In genomic region chr9:68966540-68966939, GRCm38 (mm10) we compare ENCODE assay signal across 8 mouse cellular contexts.
DNase-seq lines count a peak whose midpoint lies in the region; ATAC-seq lines count a peak whose summit lies in the region.

No protein-coding gene starts in this region.

- DNase-seq in adrenal gland, postnatal 14 days: peak; percentile 33
- no peak for DNase-seq in adrenal gland, adult 8-10 months
- DNase-seq in CD4-positive helper T cell, adult 2 months (ENCODE audit: low read depth, low spot score): peak; percentile 67
- peak; percentile 64 to 69 for DNase-seq in cerebellum, postnatal 10 days
- DNase-seq in right cerebral cortex, adult 2 months (ENCODE audit: low spot score in 2 of 2): no peak
- DNase-seq in right cerebral cortex, postnatal 4 days: no peak
- no peak for DNase-seq in yolk sac, embryonic 10.5 days (ENCODE audit: low spot score)

- peak; percentile 50; the same call in 1 of the 2 replicates for ATAC-seq in megakaryocyte progenitor cell, adult 5-6 weeks (replicated peaks; ENCODE audit: poor library complexity)

Comparison
In these comparisons a context has a peak if more than half of its experiments do, and no peak if none do; other contexts are left out.
1. DNase-seq: peak in adrenal gland, postnatal 14 days (single experiment), CD4-positive helper T cell, adult 2 months (single experiment) and cerebellum, postnatal 10 days (2 of 2); none in adrenal gland, adult 8-10 months (single experiment), right cerebral cortex, adult 2 months (0 of 2), right cerebral cortex, postnatal 4 days (single experiment) and yolk sac, embryonic 10.5 days (single experiment).